Mouse (Mus musculus): ENCODE data around the gene Lrrc8a. TPM values are rescaled to one million over a fixed set of nuclear protein-coding genes. Genes with fewer than 3 reads are reported as not detected.

Lrrc8a gene
- polyA plus RNA-seq, 1 experiment from 2014 or later: 51.1 TPM

DNA sequence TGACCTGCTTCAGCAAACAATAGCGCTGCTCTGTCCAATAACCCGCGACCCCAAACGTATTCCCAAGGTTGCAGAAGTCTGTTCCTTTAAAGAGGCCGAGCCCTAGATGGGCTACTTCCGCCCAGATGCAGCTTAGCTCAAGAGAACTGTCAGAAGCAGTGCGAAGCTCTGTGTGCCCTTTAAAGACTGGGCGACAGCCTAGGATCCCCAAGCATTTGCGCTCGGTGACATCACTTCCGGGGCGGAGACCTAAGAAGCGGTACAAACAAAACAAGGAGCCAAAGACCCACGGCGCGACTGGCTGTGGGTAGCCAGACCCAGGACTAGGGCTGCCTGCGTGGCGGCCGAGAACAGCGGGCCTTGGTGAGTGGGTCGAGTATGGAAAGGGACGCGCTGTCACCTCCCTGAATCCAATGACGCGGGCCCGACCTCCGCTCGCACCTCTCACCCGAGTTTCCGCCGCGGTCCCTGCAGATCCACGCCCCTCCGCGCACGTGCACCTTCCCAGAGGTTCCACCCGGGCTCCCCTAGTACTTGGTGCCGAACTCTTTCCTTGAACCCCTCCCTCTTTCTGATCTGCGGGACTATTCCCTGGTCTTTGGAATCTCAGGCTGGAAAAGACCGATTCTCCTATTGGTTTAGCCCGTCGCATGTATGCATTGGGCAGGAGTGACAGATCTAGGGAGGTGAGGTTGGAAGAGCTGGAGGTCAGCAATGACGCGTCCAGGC lies 31.7 kb upstream of the Lrrc8a start, which contains the start of gene Kyat1:
Kyat1 (minus strand) TSS at position 219 of the 729 bp plus-strand sequence.
- H3K27ac ChIP-seq (ENCODE audit: low read depth, low read length): peak within 1 kb of the TSS; percentile 62
- peak within 1 kb of the TSS; percentile 75 for H3K4me2 ChIP-seq (replicated peaks; ENCODE audit: low read depth, low read length)
- ATAC-seq (ENCODE audit: low FRiP score, low TSS enrichment): peak; percentile 94
- H3K9ac ChIP-seq (ENCODE audit: low read depth, low read length): peak within 1 kb of the TSS; percentile 69
- peak within 1 kb of the TSS; percentile 77 for H3K4me3 ChIP-seq (ENCODE audit: low read length)
- under 1% methylated on average over 44 of the region's 44 CpGs for WGBS
- H3K36me3 ChIP-seq (ENCODE audit: control insufficient read depth, insufficient read depth, low read length): no peaks in the 10 kb centered on the region
- no peaks in the 10 kb centered on the region for H3K9me3 ChIP-seq (ENCODE audit: control insufficient read depth, low read length)
- H3K27me3 ChIP-seq (ENCODE audit: control insufficient read depth, insufficient read depth, low read length): no peaks in the 10 kb centered on the region
- H3K4me1 ChIP-seq (ENCODE audit: control insufficient read depth, insufficient read depth, low read length): peaks cover 13% of the 10 kb centered on the region; the same call in 1 of the 2 replicates

DNA sequence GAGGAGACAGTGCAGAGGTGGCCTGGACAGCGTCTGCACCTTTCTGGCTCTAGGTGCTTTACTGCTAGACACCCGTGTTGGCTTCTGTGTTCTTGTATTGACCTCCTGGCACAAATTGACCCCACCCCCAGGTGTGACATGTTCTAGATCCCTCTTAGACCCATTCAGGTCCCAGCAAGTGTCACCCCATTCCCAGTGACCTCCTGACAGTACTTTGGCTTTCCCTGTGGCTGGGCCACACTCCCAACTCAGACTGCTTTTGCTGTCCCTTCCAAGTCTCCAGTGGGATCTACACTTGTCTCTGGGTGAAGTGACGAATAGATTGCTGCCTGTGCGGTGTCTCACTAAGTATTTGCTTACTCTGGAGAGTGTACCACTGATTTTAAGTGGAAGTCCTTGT lies 30.1 kb upstream of the Lrrc8a start:
- Histone ChIP-seq H3K9ac (ENCODE audit: low read depth, low read length) (no peak overlapping the region), H3K36me3 (ENCODE audit: control insufficient read depth, insufficient read depth, low read length) (no peaks in the 10 kb centered on the region), H3K27ac (ENCODE audit: low read depth, low read length) (no peak overlapping the region), H3K4me3 (ENCODE audit: low read length) (no peak overlapping the region), H3K27me3 (ENCODE audit: control insufficient read depth, insufficient read depth, low read length) (no peaks in the 10 kb centered on the region), H3K9me3 (ENCODE audit: control insufficient read depth, low read length) (no peaks in the 10 kb centered on the region), H3K4me1 (ENCODE audit: control insufficient read depth, insufficient read depth, low read length) (peaks cover 13% of the 10 kb centered on the region; the same call in 1 of the 2 replicates), H3K4me2 (replicated peaks; ENCODE audit: low read depth, low read length) (no peak overlapping the region)
- WGBS: 88% methylated on average over 4 of the region's 4 CpGs
- ATAC-seq (ENCODE audit: low FRiP score, low TSS enrichment): no peak

DNA sequence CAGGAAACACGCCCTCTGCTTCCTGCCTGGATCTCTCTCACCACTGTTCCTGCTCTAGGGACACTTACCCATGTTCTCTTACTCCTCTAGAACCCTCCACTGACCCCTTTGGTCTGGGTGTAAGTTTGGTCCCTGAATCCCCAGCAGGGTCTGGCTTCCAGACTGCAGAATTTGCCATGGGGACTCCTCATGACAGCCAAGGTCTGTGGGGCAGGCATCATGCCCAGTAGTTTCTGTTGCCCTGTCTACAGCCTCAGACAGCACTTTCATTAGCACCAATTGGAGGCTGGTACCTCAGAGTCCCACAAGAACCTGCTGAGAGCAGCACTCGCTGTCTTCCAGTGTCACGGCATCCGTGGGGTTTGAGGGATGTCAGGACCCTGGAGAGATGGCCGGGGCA lies 29.6 kb upstream of the Lrrc8a start:
- Histone ChIP-seq H3K27ac (ENCODE audit: low read depth, low read length) (no peak overlapping the region), H3K4me2 (replicated peaks; ENCODE audit: low read depth, low read length) (no peak overlapping the region), H3K9me3 (ENCODE audit: control insufficient read depth, low read length) (no peaks in the 10 kb centered on the region), H3K27me3 (ENCODE audit: control insufficient read depth, insufficient read depth, low read length) (no peaks in the 10 kb centered on the region), H3K9ac (ENCODE audit: low read depth, low read length) (no peak overlapping the region), H3K36me3 (ENCODE audit: control insufficient read depth, insufficient read depth, low read length) (no peaks in the 10 kb centered on the region), H3K4me1 (ENCODE audit: control insufficient read depth, insufficient read depth, low read length) (peaks cover 13% of the 10 kb centered on the region; the same call in 1 of the 2 replicates), H3K4me3 (ENCODE audit: low read length) (no peak overlapping the region)
- ATAC-seq (ENCODE audit: low FRiP score, low TSS enrichment): no peak
- 77% methylated on average over 5 of the region's 5 CpGs for WGBS

DNA sequence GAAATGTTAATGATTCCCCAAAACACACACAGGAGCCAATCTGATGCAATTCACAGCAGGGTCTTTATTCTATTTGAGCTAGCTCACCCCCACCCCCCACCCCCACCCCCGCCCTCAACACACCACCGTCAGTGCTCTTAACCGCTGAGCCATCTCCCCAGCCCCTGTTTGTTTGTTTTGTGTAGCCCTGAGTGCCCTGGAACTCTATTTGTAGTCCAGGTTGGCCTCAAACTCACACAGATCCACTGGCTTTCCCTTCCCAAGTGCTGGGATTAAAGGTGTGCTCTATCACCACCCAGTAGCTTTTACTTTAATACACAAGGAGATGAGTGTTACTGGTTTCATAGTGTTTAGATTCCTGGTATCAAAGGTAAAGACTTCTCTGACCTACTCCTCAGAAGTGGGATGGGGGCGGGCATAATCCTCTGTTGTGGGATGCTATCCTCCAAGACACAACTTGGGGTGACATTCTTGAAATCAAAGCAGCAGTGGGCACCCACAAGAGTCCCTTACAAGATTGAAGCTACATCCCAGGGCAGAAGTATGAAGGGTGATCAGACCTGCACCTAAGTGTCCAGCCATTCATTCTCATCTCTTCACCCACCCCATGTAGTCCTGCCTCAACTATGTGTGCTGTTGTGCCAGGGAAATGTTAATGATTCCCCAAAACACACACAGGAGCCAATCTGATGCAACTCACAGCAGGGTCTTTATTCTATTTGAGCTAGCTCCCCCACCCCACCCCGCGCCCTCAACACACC lies 25.9 kb upstream of the Lrrc8a start:
- H3K27ac ChIP-seq (ENCODE audit: low read depth, low read length): no peak overlapping the region
- 80% methylated on average over 6 of the region's 6 CpGs for WGBS
- no peak overlapping the region for H3K4me2 ChIP-seq (replicated peaks; ENCODE audit: low read depth, low read length)
- H3K36me3 ChIP-seq (ENCODE audit: control insufficient read depth, insufficient read depth, low read length): no peaks in the 10 kb centered on the region
- H3K4me1 ChIP-seq (ENCODE audit: control insufficient read depth, insufficient read depth, low read length): peaks cover 4% of the 10 kb centered on the region; the same call in 1 of the 2 replicates
- H3K9ac ChIP-seq (ENCODE audit: low read depth, low read length): no peak overlapping the region
- H3K9me3 ChIP-seq (ENCODE audit: control insufficient read depth, low read length): no peaks in the 10 kb centered on the region
- no peaks in the 10 kb centered on the region for H3K27me3 ChIP-seq (ENCODE audit: control insufficient read depth, insufficient read depth, low read length)
- H3K4me3 ChIP-seq (ENCODE audit: low read length): no peak overlapping the region
- ATAC-seq (ENCODE audit: low FRiP score, low TSS enrichment): no peak

DNA sequence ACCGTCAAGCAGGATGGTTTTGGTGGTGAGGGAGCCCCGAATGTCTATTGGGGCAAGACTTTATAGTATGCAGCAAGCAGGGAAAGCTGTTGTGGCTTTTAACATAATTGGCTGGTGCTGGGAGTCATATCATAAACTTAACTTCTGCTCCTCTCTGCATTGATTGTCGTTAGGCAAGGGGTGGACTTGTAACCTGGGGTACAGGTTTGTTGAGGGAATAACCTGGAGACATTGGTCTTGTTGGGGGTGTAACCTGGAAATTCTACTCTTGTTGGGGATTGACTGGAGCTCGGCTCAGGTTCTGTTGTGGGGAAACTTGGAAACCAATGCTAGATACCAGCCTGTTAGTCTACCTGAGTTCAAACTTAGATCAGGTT lies 25.4 kb upstream of the Lrrc8a start:
- H3K9ac ChIP-seq (ENCODE audit: low read depth, low read length): no peak overlapping the region
- H3K4me2 ChIP-seq (replicated peaks; ENCODE audit: low read depth, low read length): no peak overlapping the region
- no peaks in the 10 kb centered on the region for H3K36me3 ChIP-seq (ENCODE audit: control insufficient read depth, insufficient read depth, low read length)
- H3K27me3 ChIP-seq (ENCODE audit: control insufficient read depth, insufficient read depth, low read length): no peaks in the 10 kb centered on the region
- H3K27ac ChIP-seq (ENCODE audit: low read depth, low read length): no peak overlapping the region
- no peaks in the 10 kb centered on the region for H3K4me1 ChIP-seq (ENCODE audit: control insufficient read depth, insufficient read depth, low read length)
- no peaks in the 10 kb centered on the region for H3K9me3 ChIP-seq (ENCODE audit: control insufficient read depth, low read length)
- no peak overlapping the region for H3K4me3 ChIP-seq (ENCODE audit: low read length)
- no peak for ATAC-seq (ENCODE audit: low FRiP score, low TSS enrichment)
- WGBS: 79% methylated on average over 4 of the region's 4 CpGs

- no peak for ATAC-seq (ENCODE audit: low FRiP score, low TSS enrichment)
- H3K4me3 ChIP-seq (ENCODE audit: low read length): no peak overlapping the region
- no peaks in the 10 kb centered on the region for H3K9me3 ChIP-seq (ENCODE audit: control insufficient read depth, low read length)
- H3K36me3 ChIP-seq (ENCODE audit: control insufficient read depth, insufficient read depth, low read length): no peaks in the 10 kb centered on the region
- H3K4me2 ChIP-seq (replicated peaks; ENCODE audit: low read depth, low read length): no peak overlapping the region
- 50% methylated on average over 1 of the region's 1 CpGs for WGBS
- H3K9ac ChIP-seq (ENCODE audit: low read depth, low read length): no peak overlapping the region
- no peaks in the 10 kb centered on the region for H3K4me1 ChIP-seq (ENCODE audit: control insufficient read depth, insufficient read depth, low read length)
- H3K27me3 ChIP-seq (ENCODE audit: control insufficient read depth, insufficient read depth, low read length): no peaks in the 10 kb centered on the region
- H3K27ac ChIP-seq (ENCODE audit: low read depth, low read length): no peak overlapping the region
Measured at GRCm38 (mm10) chr2:30212951-30213350, 24.6 kb upstream of the Lrrc8a start.

DNA sequence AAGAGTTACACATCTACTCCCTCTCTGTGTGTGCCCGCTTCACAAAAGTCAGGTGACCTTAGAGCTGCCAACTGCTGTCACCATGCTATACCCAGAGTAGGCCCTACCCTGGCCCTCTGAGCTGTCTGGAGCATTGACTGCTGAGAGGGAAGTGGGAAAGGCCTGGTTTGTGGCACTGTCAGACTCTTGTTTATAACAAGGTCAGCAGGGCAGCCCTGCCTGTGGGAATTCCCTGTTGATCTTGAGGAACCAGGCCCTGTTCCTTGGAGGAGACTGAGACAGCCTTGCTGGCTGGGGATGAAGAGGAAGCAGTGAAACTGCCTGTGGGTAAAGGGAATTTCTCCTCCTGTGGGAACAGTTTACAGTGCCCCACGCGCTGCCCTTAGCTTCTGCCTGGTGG lies 22.8 kb upstream of the Lrrc8a start:
- Histone ChIP-seq H3K9me3 (ENCODE audit: control insufficient read depth, low read length) (no peaks in the 10 kb centered on the region), H3K27me3 (ENCODE audit: control insufficient read depth, insufficient read depth, low read length) (no peaks in the 10 kb centered on the region), H3K36me3 (ENCODE audit: control insufficient read depth, insufficient read depth, low read length) (no peaks in the 10 kb centered on the region), H3K27ac (ENCODE audit: low read depth, low read length) (no peak overlapping the region), H3K4me1 (ENCODE audit: control insufficient read depth, insufficient read depth, low read length) (no peaks in the 10 kb centered on the region), H3K4me2 (replicated peaks; ENCODE audit: low read depth, low read length) (no peak overlapping the region), H3K9ac (ENCODE audit: low read depth, low read length) (no peak overlapping the region), H3K4me3 (ENCODE audit: low read length) (no peak overlapping the region)
- 77% methylated on average over 3 of the region's 3 CpGs for WGBS
- no peak for ATAC-seq (ENCODE audit: low FRiP score, low TSS enrichment)

- no peak overlapping the region for H3K4me2 ChIP-seq (replicated peaks; ENCODE audit: low read depth, low read length)
- no peak overlapping the region for H3K9ac ChIP-seq (ENCODE audit: low read depth, low read length)
- H3K27me3 ChIP-seq (ENCODE audit: control insufficient read depth, insufficient read depth, low read length): no peaks in the 10 kb centered on the region
- no peaks in the 10 kb centered on the region for H3K4me1 ChIP-seq (ENCODE audit: control insufficient read depth, insufficient read depth, low read length)
- no peak overlapping the region for H3K27ac ChIP-seq (ENCODE audit: low read depth, low read length)
- ATAC-seq (ENCODE audit: low FRiP score, low TSS enrichment): no peak
- WGBS: 58% methylated on average over 6 of the region's 6 CpGs
- H3K36me3 ChIP-seq (ENCODE audit: control insufficient read depth, insufficient read depth, low read length): no peaks in the 10 kb centered on the region
- no peaks in the 10 kb centered on the region for H3K9me3 ChIP-seq (ENCODE audit: control insufficient read depth, low read length)
- no peak overlapping the region for H3K4me3 ChIP-seq (ENCODE audit: low read length)
Measured at GRCm38 (mm10) chr2:30215493-30215892, 22.0 kb upstream of the Lrrc8a start.

DNA sequence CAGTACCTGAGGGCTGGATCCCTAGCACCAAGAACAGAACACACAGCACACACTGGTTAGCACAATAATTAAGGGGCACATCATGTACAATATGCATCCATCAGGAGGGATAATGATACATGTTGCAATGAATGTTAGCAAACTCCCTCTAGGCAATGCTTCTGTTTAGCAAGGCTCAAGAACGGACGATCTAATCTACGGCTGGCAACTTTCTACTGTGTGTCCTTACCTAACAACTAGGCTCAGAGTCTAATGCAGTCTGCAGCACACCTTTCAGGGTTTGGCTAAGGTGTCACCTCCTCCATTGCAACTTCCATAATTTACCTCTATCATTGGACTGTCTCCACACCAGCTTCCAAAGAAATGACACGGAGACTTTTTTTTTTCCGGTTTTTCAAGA lies 21.2 kb upstream of the Lrrc8a start:
- H3K27me3 ChIP-seq (ENCODE audit: control insufficient read depth, insufficient read depth, low read length): no peaks in the 10 kb centered on the region
- no peak for ATAC-seq (ENCODE audit: low FRiP score, low TSS enrichment)
- no peaks in the 10 kb centered on the region for H3K4me1 ChIP-seq (ENCODE audit: control insufficient read depth, insufficient read depth, low read length)
- H3K9me3 ChIP-seq (ENCODE audit: control insufficient read depth, low read length): no peaks in the 10 kb centered on the region
- no peak overlapping the region for H3K9ac ChIP-seq (ENCODE audit: low read depth, low read length)
- no peak overlapping the region for H3K27ac ChIP-seq (ENCODE audit: low read depth, low read length)
- no peaks in the 10 kb centered on the region for H3K36me3 ChIP-seq (ENCODE audit: control insufficient read depth, insufficient read depth, low read length)
- WGBS: 90% methylated on average over 5 of the region's 5 CpGs
- no peak overlapping the region for H3K4me2 ChIP-seq (replicated peaks; ENCODE audit: low read depth, low read length)
- H3K4me3 ChIP-seq (ENCODE audit: low read length): no peak overlapping the region
